Mouse (Mus musculus) colon, adult 2 months (tissue): ENCODE measurements around the gene Lhx2. TPM values are rescaled to one million over a fixed set of nuclear protein-coding genes. Genes with fewer than 3 reads are reported as not detected.

Experiments
- polyA plus RNA-seq: library from polyadenylated mRNA; depleted of rRNA; stranded (reverse); fragments of >200 nt; gene quantifications from 2 replicates; pipeline ENCODE4 v1.2.3, GENCODE M21; 2012; rRNA removed

Gene Lhx2
- polyA plus RNA-seq = 0.05 and 0.81 TPM in 2 replicates

GRCm38 (mm10) chr2:38338990-38339909 is at the start of gene Lhx2:
TSS of gene Lhx2 (plus strand) at chr2:38339281.

Other genes with a start within 250 kb of the Lhx2 start
- 10.2 and 11.8 TPM in 2 replicates for gene Dennd1a, start 51.9 kb upstream of the Lhx2 start, polyA plus RNA-seq
- gene Nek6, start 172.4 kb downstream of the Lhx2 start, polyA plus RNA-seq = 46.1 and 54.5 TPM in 2 replicates